Mouse (Mus musculus) cerebellum, adult 9-10 months (tissue): ENCODE results near the gene Arhgef28.

Source experiments
- DNase-seq: peaks from one replicate; pipeline ENCODE4 v3.0.0; 2022

The Arhgef28 gene

GRCm38 (mm10) chr13:97953526-97953925 is 252.7 kb downstream of the Arhgef28 start:
- no peak for DNase-seq

- no peak for DNase-seq
Observed at GRCm38 (mm10) chr13:97948856-97949255, 257.4 kb downstream of the Arhgef28 start.

GRCm38 (mm10) chr13:97947598-97947997 is 258.6 kb downstream of the Arhgef28 start:
- no peak for DNase-seq

- no peak for DNase-seq
Observed at GRCm38 (mm10) chr13:97946422-97946821, 259.8 kb downstream of the Arhgef28 start.

- no peak for DNase-seq
Observed at GRCm38 (mm10) chr13:97941909-97942680, 264.1 kb downstream of the Arhgef28 start.

- DNase-seq = no peak
Observed at GRCm38 (mm10) chr13:97941099-97941498, 265.1 kb downstream of the Arhgef28 start.

DNA sequence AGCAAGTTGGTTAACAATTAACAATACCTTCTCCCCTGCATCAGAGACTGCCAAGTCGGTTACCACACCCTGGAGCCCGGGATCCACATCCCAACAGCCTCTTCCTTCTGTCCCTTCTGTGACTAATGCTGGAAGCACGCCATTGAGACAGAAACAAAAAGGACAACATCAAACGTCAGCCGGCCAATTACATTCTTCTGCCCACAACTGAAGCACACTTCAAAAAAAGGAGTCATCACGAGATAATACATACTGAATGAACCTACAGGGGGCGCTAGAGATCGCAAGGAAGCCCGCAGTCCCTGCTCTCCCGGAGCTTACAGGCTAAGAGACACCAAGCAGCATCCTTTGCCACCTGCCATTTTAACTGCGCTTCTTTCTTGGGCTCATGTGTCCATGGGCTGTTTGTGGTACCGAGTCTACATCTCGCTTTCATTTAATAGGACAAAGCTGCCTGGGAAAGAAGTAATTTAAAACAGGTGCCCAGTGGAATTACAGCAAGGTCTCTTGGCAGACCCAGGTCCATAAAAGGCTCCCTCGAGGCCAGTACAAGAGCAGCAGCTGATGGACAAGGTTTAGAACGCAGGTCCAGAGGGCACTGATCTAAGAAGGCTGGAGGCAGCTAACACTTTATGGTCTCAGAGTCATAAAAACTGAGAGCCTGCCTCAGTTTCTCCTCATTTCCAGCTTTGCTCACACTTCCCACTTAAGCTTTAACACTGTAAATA is 266.6 kb downstream of the Arhgef28 start:
- no peak for DNase-seq

DNA sequence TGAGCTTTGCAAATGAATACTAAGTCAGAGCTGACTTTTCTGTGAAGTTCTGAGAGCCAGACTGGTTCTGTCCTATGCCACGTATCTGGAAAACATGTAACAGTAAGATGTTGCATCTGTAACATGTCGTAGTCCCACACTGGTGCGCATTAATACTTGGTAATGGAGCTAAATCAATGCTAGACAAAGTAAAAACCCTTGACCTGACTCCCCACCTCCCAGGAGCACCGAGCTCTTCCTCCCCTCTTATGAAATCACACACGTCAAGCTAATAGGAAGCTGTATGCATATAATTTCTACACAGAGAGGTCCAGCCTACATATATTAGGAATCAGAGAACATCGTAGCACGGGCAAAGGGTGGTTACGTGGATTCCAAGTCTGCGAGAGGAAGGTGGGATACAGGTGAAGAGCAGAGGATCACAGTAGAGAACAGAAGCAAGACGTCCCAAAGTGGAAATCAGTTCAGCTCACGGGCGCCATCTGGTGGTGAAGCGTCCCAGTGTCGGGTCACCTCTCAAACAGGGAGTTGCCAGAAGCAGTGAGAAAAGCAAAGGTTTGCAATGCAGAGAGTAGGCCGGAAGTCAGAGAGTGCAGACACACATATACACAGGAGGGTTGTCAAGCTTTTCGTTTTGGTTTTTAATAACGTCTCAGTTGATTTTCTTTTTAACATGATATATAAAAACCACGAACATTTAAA is 267.5 kb downstream of the Arhgef28 start:
- peak; percentile 79 for DNase-seq

DNA sequence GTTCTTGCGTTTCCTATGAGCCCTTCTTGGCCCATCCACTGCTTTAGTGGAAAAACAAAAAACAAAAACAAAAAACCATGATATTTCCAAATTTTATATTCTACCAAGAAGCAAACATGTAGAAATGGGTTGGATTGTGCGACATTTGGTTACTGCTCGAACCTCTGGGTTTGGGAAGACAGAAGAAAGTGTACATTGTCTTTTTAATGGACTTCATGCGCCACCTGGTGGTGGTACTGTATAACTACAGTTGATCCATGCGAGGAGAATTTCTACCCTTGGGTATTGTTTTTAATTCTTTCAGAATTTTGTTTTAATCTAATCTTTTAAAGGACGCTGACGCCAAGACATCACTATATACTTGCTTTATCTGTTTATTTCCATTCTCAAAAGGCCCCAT is 268.3 kb downstream of the Arhgef28 start:
- DNase-seq = peak; percentile 40

DNA sequence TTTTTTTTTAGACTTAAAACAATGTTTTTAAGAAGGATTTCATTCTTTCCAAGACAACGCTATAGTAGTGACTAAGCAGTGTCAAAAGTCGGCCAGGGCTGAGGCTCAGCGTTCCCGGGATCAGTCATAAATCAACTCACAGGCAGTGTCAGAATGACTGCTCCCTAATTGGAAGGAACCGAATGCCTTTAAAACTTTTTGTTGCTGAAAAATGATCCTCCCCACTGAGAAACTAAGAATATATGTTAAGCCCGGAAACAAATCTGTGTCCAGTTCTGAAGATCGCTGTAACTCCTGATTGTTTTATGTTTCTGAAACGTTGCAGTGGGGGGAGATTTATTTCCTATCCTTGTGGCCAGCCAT is 278.1 kb downstream of the Arhgef28 start:
- DNase-seq = no peak

DNA sequence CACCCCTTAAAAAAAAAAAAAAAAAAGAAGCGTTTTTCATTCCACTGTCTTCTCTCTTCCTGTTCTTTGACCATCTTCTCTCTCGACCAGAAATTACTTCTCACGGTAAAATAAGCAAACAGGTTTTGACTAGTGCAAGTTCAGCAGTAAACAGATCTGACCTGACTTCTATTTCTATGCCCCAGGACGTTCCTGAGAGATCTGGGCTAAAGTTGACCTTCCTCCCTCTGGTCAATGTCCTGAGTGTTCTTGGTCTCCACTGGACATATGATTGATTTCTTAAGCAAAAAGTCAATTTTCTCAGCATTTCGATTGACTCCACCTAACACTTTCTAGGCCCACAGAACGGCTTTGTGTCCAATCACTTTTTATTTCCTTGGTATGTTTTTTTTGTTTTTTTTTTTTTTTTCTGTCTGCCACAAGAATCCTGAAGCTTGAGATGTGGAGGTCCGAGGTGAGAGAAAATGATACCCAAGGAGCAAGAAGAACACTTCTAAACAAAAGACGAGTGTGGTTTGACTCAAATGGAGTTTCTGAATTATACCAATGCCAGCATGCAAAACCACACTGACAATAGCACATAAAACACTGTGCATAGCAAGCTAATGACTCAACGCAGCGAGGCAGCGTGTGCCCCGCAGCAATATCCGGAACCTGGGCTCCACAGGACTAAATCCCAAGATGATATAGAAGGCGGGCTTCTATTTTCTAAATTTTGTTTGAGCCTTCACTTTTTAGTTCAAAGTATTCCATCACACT is 278.7 kb downstream of the Arhgef28 start:
- no peak for DNase-seq

GRCm38 (mm10) chr13:97926371-97926770 is 279.9 kb downstream of the Arhgef28 start:
- no peak for DNase-seq

- no peak for DNase-seq
Observed at GRCm38 (mm10) chr13:97923009-97923408, 283.2 kb downstream of the Arhgef28 start.

DNA sequence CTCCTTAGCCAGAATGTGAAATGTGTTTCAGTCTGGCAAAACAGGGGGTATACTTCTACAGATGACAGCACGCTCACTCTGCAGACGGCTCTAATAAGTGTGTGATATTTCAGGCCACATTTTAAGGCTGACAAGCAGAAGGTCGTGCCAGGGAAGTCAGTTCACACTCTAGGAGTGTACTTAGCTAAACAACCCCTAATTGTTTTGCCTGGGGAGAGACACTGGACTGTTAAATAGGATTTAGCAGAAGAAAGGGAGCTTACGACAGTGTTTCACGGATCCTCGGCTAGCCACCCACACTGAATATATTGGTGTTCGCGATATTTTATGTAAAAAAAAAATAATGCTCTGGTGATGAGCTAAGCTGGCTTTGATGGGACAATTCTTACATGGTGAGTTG is 286.6 kb downstream of the Arhgef28 start:
- no peak for DNase-seq

GRCm38 (mm10) chr13:97918117-97918900 is 287.9 kb downstream of the Arhgef28 start:
- no peak for DNase-seq

GRCm38 (mm10) chr13:97911013-97911412 is 295.2 kb downstream of the Arhgef28 start:
- no peak for DNase-seq

GRCm38 (mm10) chr13:97902821-97903220 is 303.4 kb downstream of the Arhgef28 start:
- no peak for DNase-seq

- DNase-seq = no peak
Observed at GRCm38 (mm10) chr13:97900380-97900758, 305.9 kb downstream of the Arhgef28 start.

- DNase-seq = no peak
Observed at GRCm38 (mm10) chr13:97899604-97900379, 306.4 kb downstream of the Arhgef28 start.

DNA sequence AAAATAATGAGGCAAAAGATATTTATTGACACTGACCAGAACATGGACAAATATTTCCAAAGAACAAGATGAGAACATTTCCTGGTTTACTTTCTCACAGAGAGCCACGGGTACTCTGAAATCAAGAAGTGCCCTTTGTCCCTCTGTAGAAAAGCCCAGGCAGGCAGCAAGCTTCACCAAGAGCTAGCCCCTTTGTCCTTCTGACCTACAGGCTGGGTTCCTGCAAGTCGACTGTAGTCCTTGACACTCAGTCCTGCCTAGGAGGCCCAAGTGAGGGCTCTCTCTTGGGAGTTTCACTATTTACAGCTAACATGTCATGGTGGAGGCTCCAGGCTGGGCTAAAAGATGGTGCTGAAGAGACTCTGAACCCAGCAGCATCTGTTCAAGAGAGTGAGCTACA is 307.6 kb downstream of the Arhgef28 start:
- no peak for DNase-seq
